Mouse (Mus musculus) neural tube, embryonic 13.5 days (tissue): ENCODE measurements around the gene Cenpx. TPM values are rescaled to one million over a fixed set of nuclear protein-coding genes. Genes with fewer than 3 reads are reported as not detected.
A peak's percentile ranks its signal among the peaks of the same experiment; 100 is the strongest.
"Not testable (repeated sequence)": the region's sequence is repeated elsewhere in the genome, so short reads cannot be mapped to it uniquely, and the experiment has no call there.

Source experiments
- ATAC-seq: fragments of 200-750 bp; cut with Nextera tagmentation; 2 replicates; pipeline ENCODE4 v1.8.0; 2017; ENCODE audit warnings: low read depth, mild to moderate bottlenecking, moderate TSS enrichment, moderate library complexity
- H3K27ac ChIP-seq: fragments of 300-500 bp; sonication (generic); replicated peaks from 2 replicates; pipeline ENCODE4 v1.5.1; 2015; ENCODE audit warnings: moderate library complexity, mild to moderate bottlenecking, inconsistent platforms
- H3K27me3 ChIP-seq: fragments of 300-500 bp; sonication (generic); 2 replicates; pipeline ENCODE4 v1.6.1; 2015; ENCODE audit warnings: mild to moderate bottlenecking, inconsistent platforms
- H3K36me3 ChIP-seq: fragments of 300-500 bp; sonication (generic); 2 replicates; pipeline ENCODE4 v1.6.1; 2015; ENCODE audit warnings: mild to moderate bottlenecking, inconsistent platforms
- H3K4me1 ChIP-seq: fragments of 300-500 bp; sonication (generic); replicated peaks from 2 replicates; pipeline ENCODE4 v1.6.1; 2015; ENCODE audit warnings: inconsistent platforms
- H3K4me2 ChIP-seq: fragments of 300-500 bp; sonication (generic); 2 replicates; pipeline ENCODE4 v1.6.1; 2015; ENCODE audit warnings: inconsistent platforms, mild to moderate bottlenecking, moderate library complexity
- H3K4me3 ChIP-seq: fragments of 300-500 bp; sonication (generic); 2 replicates; pipeline ENCODE4 v1.5.1; 2015; ENCODE audit warnings: mild to moderate bottlenecking, inconsistent platforms
- H3K9ac ChIP-seq: fragments of 300-500 bp; sonication (generic); 2 replicates; pipeline ENCODE4 v1.6.1; 2015; ENCODE audit warnings: moderate library complexity, mild to moderate bottlenecking, inconsistent platforms
- H3K9me3 ChIP-seq: fragments of 300-500 bp; sonication (generic); 2 replicates; pipeline ENCODE4 v1.6.1; 2016; ENCODE audit warnings: inconsistent platforms
- WGBS: fragments of 180-500 bp; shearing (Covaris S2); methylation state at CpG from one replicate; pipeline ENCODE4 v1.1.7; 2015; 5-methylcytosine and 5-hydroxymethylcytosine counted together
- polyA plus RNA-seq: library from polyadenylated mRNA; unstranded; fragments of >200 nt; fragmentation: Nextera tagmentation; extraction: Ambion mirVana; gene quantifications from 2 replicates; pipeline ENCODE4 v1.2.1, GENCODE M21; 2015

Gene Cenpx
- polyA plus RNA-seq: 91.2 and 101 TPM in 2 replicates

GRCm38 (mm10) chr11:120713580-120714518 lies at the start of gene Cenpx, which contains the start of gene Lrrc45:
TSS of gene Cenpx (minus strand) at chr11:120713738.
TSS of gene Lrrc45 (plus strand) at chr11:120713925.
- Histone ChIP-seq H3K4me3 (peak within 1 kb of the TSS; percentile 51), H3K27ac (peak within 1 kb of the TSS; percentile 83), H3K4me2 (peak within 1 kb of the TSS; percentile 99), H3K4me1 (peaks cover 32% of the 10 kb centered on the region), H3K9ac (peak within 1 kb of the TSS; percentile 84), H3K27me3 (no peaks in the 10 kb centered on the region), H3K36me3 (peaks cover 62% of the 10 kb centered on the region), H3K9me3 (no peaks in the 10 kb centered on the region)
- WGBS: 1% methylated on average over 53 of the region's 53 CpGs
- peak; percentile 97 for ATAC-seq

DNA sequence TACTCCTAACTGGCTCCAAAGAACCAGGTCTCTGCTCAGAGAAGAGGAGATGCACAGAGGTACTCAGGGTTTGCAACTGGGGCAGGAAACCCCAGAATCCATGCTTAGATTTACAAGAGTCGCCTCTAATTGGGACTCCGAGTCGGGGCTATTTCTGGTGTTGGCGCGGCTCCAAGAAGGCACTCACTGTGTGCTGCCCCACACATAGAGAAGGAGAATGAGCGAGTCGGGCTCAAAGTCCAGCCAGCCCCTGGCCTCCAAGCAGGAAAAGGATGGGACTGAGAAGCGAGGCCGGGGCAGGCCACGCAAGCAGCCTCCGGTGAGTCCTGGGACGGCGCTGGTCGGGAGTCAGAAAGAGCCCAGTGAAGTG lies 49.1 kb upstream of the Cenpx start, which contains the start of gene Hmga1b:
Hmga1b (plus strand) TSS at position 123 of the 370 bp plus-strand sequence.
- Histone ChIP-seq H3K9ac (0 out of 2 replicates have a peak within 1 kb of the TSS, but pooled peaks have one; percentile 5), H3K4me2 (peak within 1 kb of the TSS; percentile 22; the same call in 1 of the 2 replicates), H3K27me3 (peaks cover 12% of the 10 kb centered on the region), H3K9me3 (0 out of 2 replicates have a peak, but pooled peaks cover 15% of the 10 kb centered on the region)
- H3K4me3 ChIP-seq, H3K27ac ChIP-seq, H3K36me3 ChIP-seq, H3K4me1 ChIP-seq: not testable (repeated sequence)
- peak; percentile 47; the same call in 1 of the 2 replicates for ATAC-seq
- 19% methylated on average over 14 of the region's 14 CpGs for WGBS

DNA sequence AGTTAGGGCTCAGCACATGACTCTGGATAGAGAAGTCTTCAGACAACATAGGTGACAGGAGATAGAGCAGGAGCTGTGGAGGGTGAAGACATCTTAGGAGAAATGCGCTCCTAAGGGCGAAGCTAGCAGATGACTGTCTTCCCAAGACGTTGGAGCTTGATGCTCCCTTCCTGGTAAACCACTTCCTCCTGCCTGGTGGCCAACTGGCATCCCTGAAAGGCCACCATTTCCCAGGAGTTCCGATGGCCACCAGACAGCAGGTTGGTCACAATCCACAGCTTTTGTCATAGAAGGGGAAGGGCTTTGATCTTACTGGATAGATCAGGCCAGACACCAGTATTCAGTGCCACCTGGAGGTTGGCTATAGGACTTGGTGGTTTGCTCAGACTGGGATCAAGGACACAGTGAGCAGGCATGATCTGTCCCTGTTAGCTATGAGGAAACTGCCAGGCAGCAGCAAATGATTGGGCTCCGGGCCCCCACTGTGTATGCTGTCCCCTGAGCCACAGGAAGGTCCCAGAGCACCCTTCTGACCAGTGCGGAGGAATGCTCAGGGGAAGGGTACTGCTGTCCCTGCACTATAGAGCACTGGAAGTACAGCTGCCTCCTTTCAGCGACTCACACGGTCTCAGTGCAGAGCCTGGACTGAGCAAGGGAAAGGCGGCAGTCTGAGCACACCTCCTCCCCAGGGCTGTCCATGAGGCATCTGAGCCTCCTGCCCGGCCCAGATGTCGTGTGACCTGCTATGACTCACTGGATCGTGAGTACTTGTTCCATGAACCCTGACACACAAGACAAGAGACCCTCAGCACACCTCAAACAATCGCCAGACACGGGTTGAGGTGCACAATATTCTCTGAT lies 48.5 kb upstream of the Cenpx start:
- 0 out of 2 replicates have a peak overlapping the region, but pooled peaks have one; percentile 5 for H3K9ac ChIP-seq
- WGBS: 72% methylated on average over 14 of the region's 14 CpGs
- no peak overlapping the region for H3K4me2 ChIP-seq
- no peak overlapping the region for H3K4me3 ChIP-seq
- H3K9me3 ChIP-seq: 0 out of 2 replicates have a peak, but pooled peaks cover 16% of the 10 kb centered on the region
- H3K36me3 ChIP-seq: no peaks in the 10 kb centered on the region
- ATAC-seq: no peak
- no peaks in the 10 kb centered on the region for H3K4me1 ChIP-seq
- H3K27me3 ChIP-seq: peaks cover 12% of the 10 kb centered on the region
- H3K27ac ChIP-seq: no peak overlapping the region

- WGBS: 90% methylated on average over 9 of the region's 9 CpGs
- no peak for ATAC-seq
- H3K9ac ChIP-seq: no peak overlapping the region
- 0 out of 2 replicates have a peak, but pooled peaks cover 16% of the 10 kb centered on the region for H3K9me3 ChIP-seq
- no peak overlapping the region for H3K4me3 ChIP-seq
- peaks cover 12% of the 10 kb centered on the region for H3K27me3 ChIP-seq
- no peaks in the 10 kb centered on the region for H3K36me3 ChIP-seq
- no peak overlapping the region for H3K4me2 ChIP-seq
- no peak overlapping the region for H3K27ac ChIP-seq
- no peaks in the 10 kb centered on the region for H3K4me1 ChIP-seq
These were observed 46.7 kb upstream of the Cenpx start for GRCm38 (mm10) chr11:120760236-120760635.

DNA sequence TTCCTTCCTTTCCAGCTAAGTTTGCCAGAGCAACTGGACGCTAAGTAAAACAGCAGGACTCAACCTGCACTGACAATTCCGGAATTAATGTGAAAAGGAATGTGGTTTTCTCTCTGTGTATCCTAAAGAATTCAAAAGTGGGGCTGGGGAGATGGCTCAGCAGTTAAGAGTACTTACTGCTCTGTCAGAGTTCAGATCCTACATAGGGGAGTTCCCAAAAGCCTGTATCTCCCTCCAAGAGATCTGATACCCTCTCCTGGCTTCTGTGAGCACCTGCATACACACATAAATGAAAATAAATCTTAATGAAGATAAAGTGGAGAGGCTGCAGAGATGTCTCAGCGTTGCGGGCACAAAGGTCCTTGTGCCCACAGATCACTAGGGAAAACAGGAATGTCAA lies 38.1 kb upstream of the Cenpx start:
- no peak overlapping the region for H3K4me3 ChIP-seq
- H3K27ac ChIP-seq: no peak overlapping the region
- WGBS: 74% methylated on average over 4 of the region's 4 CpGs
- H3K36me3 ChIP-seq: no peaks in the 10 kb centered on the region
- H3K27me3 ChIP-seq: no peaks in the 10 kb centered on the region
- no peak for ATAC-seq
- H3K9me3 ChIP-seq: no peaks in the 10 kb centered on the region
- H3K4me2 ChIP-seq: no peak overlapping the region
- H3K4me1 ChIP-seq: no peaks in the 10 kb centered on the region
- no peak overlapping the region for H3K9ac ChIP-seq

GRCm38 (mm10) chr11:120749430-120749829 lies 35.9 kb upstream of the Cenpx start:
- Histone ChIP-seq H3K4me2 (no peak overlapping the region), H3K36me3 (no peaks in the 10 kb centered on the region), H3K9me3 (no peaks in the 10 kb centered on the region), H3K27ac (no peak overlapping the region), H3K9ac (no peak overlapping the region), H3K4me1 (no peaks in the 10 kb centered on the region), H3K4me3 (no peak overlapping the region), H3K27me3 (no peaks in the 10 kb centered on the region)
- ATAC-seq: no peak
- 60% methylated on average over 8 of the region's 8 CpGs for WGBS

DNA sequence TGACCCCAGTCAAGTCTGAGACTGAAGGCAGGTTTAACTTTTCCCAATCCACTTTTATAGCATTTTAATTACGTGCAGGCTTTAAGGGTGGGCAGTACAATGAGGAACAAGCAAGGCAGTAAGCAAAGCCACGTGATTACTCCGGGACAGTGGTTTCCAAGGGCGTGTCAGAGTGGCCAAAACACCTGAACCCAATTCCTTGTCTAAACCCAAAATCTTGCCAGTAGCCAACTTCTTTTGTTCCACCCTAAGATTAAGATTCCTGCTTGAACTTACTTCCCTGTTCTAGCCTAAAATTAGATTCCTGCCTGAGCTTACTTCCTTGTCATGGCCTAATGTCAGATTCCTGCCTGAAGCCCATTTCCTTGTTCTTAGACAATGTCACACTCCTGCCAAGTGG lies 34.4 kb upstream of the Cenpx start:
- 70% methylated on average over 4 of the region's 4 CpGs for WGBS
- Histone ChIP-seq H3K4me3 (no peak overlapping the region), H3K4me2 (no peak overlapping the region), H3K9me3 (no peaks in the 10 kb centered on the region), H3K27ac (no peak overlapping the region), H3K4me1 (no peaks in the 10 kb centered on the region), H3K9ac (no peak overlapping the region), H3K36me3 (no peaks in the 10 kb centered on the region), H3K27me3 (no peaks in the 10 kb centered on the region)
- ATAC-seq: no peak

GRCm38 (mm10) chr11:120744121-120744701 lies 30.7 kb upstream of the Cenpx start:
- H3K4me1 ChIP-seq: no peaks in the 10 kb centered on the region
- WGBS: 77% methylated on average over 7 of the region's 7 CpGs
- no peaks in the 10 kb centered on the region for H3K27me3 ChIP-seq
- no peaks in the 10 kb centered on the region for H3K36me3 ChIP-seq
- no peak overlapping the region for H3K27ac ChIP-seq
- ATAC-seq: no peak
- H3K4me3 ChIP-seq: no peak overlapping the region
- no peaks in the 10 kb centered on the region for H3K9me3 ChIP-seq
- H3K4me2 ChIP-seq: no peak overlapping the region
- no peak overlapping the region for H3K9ac ChIP-seq

DNA sequence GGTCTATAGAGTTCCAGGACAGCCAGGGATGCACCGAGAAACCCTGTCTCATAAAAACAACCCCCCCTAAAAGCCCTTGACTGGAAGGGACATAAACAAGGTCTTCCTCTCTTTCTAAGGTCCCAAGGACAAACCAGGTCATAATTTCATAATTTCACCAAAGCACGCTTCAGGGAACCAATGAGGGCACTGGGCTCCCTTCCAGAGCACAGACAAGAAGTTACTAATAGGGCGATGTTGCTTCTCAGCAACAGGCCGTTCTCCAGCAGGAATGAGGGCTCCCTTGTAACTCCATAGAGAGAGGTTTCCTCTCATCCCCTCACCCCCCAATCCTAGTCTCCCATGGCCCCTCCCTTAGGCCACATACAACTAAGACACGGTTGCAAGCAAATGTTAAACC lies 27.4 kb upstream of the Cenpx start:
- WGBS: 90% methylated on average over 5 of the region's 5 CpGs
- no peak for ATAC-seq

DNA sequence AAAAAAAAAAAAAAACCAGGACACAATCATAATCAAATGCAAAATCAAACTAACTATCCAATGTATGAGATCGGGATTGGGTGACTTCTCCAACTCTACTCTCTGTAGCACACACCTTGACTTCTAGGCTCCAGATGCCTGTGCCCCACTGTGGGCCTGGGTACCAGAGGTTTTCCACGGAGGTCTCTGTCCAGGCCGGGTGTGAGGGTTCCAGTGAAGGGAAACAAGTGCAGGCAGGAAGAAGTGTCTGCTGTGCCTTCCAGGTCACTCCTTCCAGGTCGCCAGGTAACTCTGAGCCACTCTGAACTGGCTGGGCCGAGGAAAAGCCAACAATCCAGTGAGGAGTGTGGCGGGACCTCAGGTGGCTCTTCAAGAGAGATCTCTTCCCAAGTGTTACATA lies 22.9 kb upstream of the Cenpx start:
- Histone ChIP-seq H3K27me3 (no peaks in the 10 kb centered on the region; the same call in 1 of the 2 replicates), H3K4me1 (no peaks in the 10 kb centered on the region), H3K36me3 (no peaks in the 10 kb centered on the region), H3K9ac (no peak overlapping the region), H3K4me3 (no peak overlapping the region), H3K4me2 (no peak overlapping the region), H3K9me3 (no peaks in the 10 kb centered on the region), H3K27ac (no peak overlapping the region)
- WGBS: 73% methylated on average over 6 of the region's 6 CpGs
- no peak for ATAC-seq

More for the DNA sequence above, 27.4 kb upstream of the Cenpx start:
- no peak overlapping the region for H3K27ac ChIP-seq
- no peak overlapping the region for H3K9ac ChIP-seq
- H3K27me3 ChIP-seq: no peaks in the 10 kb centered on the region
- no peaks in the 10 kb centered on the region for H3K9me3 ChIP-seq
- H3K4me3 ChIP-seq: no peak overlapping the region
- H3K4me2 ChIP-seq: no peak overlapping the region
- H3K4me1 ChIP-seq: no peaks in the 10 kb centered on the region
- no peaks in the 10 kb centered on the region for H3K36me3 ChIP-seq

- Histone ChIP-seq H3K27ac (no peak overlapping the region), H3K27me3 (peaks cover 6% of the 10 kb centered on the region), H3K4me2 (no peak overlapping the region), H3K9me3 (no peaks in the 10 kb centered on the region), H3K9ac (no peak overlapping the region), H3K36me3 (no peaks in the 10 kb centered on the region), H3K4me3 (no peak overlapping the region), H3K4me1 (0 out of 2 replicates have a peak, but pooled peaks cover 4% of the 10 kb centered on the region)
- WGBS: 65% methylated on average over 6 of the region's 6 CpGs
- ATAC-seq: no peak
These were observed 20.0 kb upstream of the Cenpx start for GRCm38 (mm10) chr11:120733521-120733920.
